Mouse (Mus musculus): ENCODE data around the gene Uhrf1.
A peak's percentile ranks its signal among the peaks of the same experiment; 100 is the strongest.

The Uhrf1 gene

GRCm38 (mm10) chr17:56275842-56276480 lies 27.2 kb upstream of the Uhrf1 start:
- no peak for DNase-seq (ENCODE audit: low spot score in 2 of 2)

- peak; percentile 91 to 92 for DNase-seq (ENCODE audit: low spot score in 2 of 2)
These were observed 26.2 kb upstream of the Uhrf1 start, which contains the start of gene Ticam1 for GRCm38 (mm10) chr17:56276643-56277566. Gene Ticam1, minus strand, starts transcription at chr17:56276786.

GRCm38 (mm10) chr17:56277567-56277893 lies 25.6 kb upstream of the Uhrf1 start:
- DNase-seq (ENCODE audit: low spot score in 2 of 2), result no peak

GRCm38 (mm10) chr17:56278340-56278739 lies 24.8 kb upstream of the Uhrf1 start:
- DNase-seq (ENCODE audit: low spot score in 2 of 2), result no peak

- no peak for DNase-seq (ENCODE audit: low spot score in 2 of 2)
These were observed 23.5 kb upstream of the Uhrf1 start for GRCm38 (mm10) chr17:56279481-56280155.

GRCm38 (mm10) chr17:56281193-56281592 lies 21.9 kb upstream of the Uhrf1 start:
- no peak for DNase-seq (ENCODE audit: low spot score in 2 of 2)

GRCm38 (mm10) chr17:56282802-56283201 lies 20.3 kb upstream of the Uhrf1 start:
- DNase-seq (ENCODE audit: low spot score in 2 of 2), result no peak

GRCm38 (mm10) chr17:56283316-56283715 lies 19.8 kb upstream of the Uhrf1 start:
- DNase-seq (ENCODE audit: low spot score in 2 of 2), result no peak

GRCm38 (mm10) chr17:56285995-56286394 lies 17.1 kb upstream of the Uhrf1 start:
- DNase-seq (ENCODE audit: low spot score in 2 of 2), result no peak

GRCm38 (mm10) chr17:56287830-56288229 lies 15.3 kb upstream of the Uhrf1 start:
- no peak for DNase-seq (ENCODE audit: low spot score in 2 of 2)

- no peak for DNase-seq (ENCODE audit: low spot score in 2 of 2)
These were observed 14.3 kb upstream of the Uhrf1 start for GRCm38 (mm10) chr17:56288866-56289265.

GRCm38 (mm10) chr17:56289371-56290331 lies 13.5 kb upstream of the Uhrf1 start:
- DNase-seq (ENCODE audit: low spot score in 2 of 2), result peak in 1 of 2 experiments; percentile 37

- DNase-seq (ENCODE audit: low spot score in 2 of 2), result peak; percentile 88 to 90
These were observed 12.5 kb upstream of the Uhrf1 start for GRCm38 (mm10) chr17:56290388-56291170.

GRCm38 (mm10) chr17:56291171-56291511 lies 12.0 kb upstream of the Uhrf1 start:
- peak; percentile 88 to 92 for DNase-seq (ENCODE audit: low spot score in 2 of 2)

GRCm38 (mm10) chr17:56291826-56292475 lies 11.2 kb upstream of the Uhrf1 start:
- no peak for DNase-seq (ENCODE audit: low spot score in 2 of 2)

GRCm38 (mm10) chr17:56292531-56293222 lies 10.4 kb upstream of the Uhrf1 start, which contains the start of gene Plin3:
Gene Plin3, minus strand, starts transcription at chr17:56292873.
- no peak for DNase-seq (ENCODE audit: low spot score in 2 of 2)

GRCm38 (mm10) chr17:56293291-56293690 lies 9.8 kb upstream of the Uhrf1 start:
- DNase-seq (ENCODE audit: low spot score in 2 of 2), result peak in 1 of 2 experiments; percentile 39

GRCm38 (mm10) chr17:56294241-56294640 lies 8.9 kb upstream of the Uhrf1 start:
- DNase-seq (ENCODE audit: low spot score in 2 of 2), result no peak

- DNase-seq (ENCODE audit: low spot score in 2 of 2), result no peak
These were observed 6.9 kb upstream of the Uhrf1 start for GRCm38 (mm10) chr17:56296201-56296600.

Measured in spleen, postnatal 36 days (tissue).